Mouse (Mus musculus): ENCODE data around the gene Stpg1.

Gene Stpg1

DNA sequence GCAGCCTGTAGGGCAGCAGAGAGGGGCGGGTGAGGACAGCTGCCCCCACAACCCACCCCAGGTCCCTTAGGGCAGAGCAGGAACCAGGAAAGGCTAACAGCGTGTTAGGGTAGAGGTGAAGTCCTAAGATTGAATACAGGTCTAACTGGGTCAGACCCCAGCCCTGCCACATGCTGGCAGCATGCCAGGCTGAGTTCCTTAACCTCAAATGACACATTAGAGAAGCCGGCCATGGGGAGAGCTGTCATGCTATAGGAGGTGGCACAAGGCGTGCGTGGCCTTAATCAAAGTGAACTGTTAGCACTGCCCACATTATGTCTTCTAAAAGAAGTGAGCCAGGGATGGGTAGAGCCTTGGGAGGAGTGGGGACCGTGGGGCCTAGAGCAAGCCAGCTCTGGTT lies 54.7 kb downstream of the Stpg1 start:
- no peak for DNase-seq (ENCODE audit: low spot score in 2 of 2)

- no peak for DNase-seq (ENCODE audit: low spot score in 2 of 2)
These were observed 69.2 kb downstream of the Stpg1 start for GRCm38 (mm10) chr4:135563794-135564193.

- DNase-seq (ENCODE audit: low spot score in 2 of 2): no peak
These were observed 70.8 kb downstream of the Stpg1 start for GRCm38 (mm10) chr4:135565400-135565799.

DNA sequence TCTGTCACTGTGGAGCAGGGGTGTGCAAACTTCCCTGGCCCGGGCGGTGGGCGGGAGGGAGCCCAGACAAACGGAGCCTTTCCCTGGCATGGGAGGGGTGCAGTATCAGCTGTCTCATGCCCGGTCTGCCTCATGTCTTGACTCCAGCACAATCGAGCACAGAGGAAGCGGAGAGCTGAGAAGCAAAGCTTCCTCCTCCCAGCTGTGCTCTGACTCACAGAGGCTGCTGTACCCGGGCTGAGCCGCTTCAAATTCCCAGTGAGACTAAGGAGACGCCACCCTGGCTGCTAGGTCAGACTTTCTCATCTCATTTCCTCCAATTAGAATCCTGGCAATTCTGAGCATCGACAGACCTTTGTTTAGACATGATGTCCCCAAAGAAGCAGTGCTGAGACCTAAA lies 72.5 kb downstream of the Stpg1 start:
- no peak for DNase-seq (ENCODE audit: low spot score in 2 of 2)

DNA sequence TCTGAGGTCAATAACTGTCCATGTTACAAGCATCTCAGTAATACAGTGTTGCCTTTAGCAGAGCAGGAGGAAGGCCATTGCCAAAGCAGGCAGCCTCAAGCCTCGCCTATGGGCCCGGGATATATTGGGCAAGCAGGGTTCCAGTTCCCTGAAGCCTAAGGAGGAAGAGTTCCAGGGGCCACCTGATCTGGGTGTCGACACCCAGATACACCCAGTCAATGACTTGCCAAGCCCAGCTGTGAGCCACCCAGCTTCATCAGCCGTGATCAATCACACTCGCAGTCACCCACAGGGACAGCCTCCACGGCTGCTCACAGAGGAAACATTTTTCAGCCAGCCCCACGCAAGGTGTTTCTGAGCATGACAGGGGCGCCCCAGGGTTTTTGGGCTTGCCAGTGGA lies 72.9 kb downstream of the Stpg1 start:
- DNase-seq (ENCODE audit: low spot score in 2 of 2): no peak

- DNase-seq (ENCODE audit: low spot score in 2 of 2): no peak
These were observed 74.6 kb downstream of the Stpg1 start for GRCm38 (mm10) chr4:135569201-135569600.

DNA sequence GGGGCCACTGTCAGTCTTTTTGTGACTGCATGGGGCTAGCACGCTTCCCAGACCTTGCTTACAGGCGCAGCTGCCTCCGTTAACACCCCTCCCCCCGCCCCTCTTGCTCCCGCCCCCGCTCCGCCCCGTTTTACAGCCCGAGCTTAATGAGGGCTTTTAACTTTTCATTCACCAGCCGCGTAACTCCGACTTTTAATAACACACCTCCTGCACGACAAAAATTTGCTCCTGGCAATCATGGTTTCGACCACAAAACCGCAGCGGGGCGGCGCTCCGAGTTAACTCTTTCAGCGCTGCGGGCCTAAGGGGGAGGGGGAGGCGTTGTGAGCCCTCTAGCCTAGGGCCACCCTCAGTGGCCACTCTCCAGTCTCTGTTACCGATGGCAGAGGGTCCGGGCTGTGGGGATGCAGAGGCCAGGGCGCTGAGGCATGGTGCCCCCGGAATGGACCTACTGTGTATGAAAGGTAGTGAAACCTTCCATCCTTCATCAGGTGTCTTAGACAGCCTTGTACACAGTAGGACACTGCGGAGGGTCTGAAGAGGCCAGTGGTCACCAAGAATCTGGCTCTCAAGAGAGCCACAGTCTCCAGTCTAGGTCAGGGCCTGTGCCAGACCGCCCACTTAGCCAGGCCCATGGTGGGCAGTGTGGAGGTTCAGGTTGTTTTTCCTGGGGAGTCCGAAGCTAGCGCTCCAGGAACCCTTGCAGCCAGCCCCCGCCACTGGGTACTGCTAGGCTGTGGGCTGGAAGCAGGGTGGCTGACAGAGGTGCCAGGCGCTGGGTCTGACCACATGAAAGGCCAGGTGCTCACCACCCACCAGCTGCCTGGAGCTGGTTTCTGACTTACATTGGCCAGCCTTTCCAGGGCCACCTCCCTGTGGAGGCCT lies 75.8 kb downstream of the Stpg1 start:
- DNase-seq (ENCODE audit: low spot score in 2 of 2): peak in 1 of 2 experiments; percentile 11

GRCm38 (mm10) chr4:135571037-135571550 lies 76.5 kb downstream of the Stpg1 start:
- DNase-seq (ENCODE audit: low spot score in 2 of 2): no peak

- no peak for DNase-seq (ENCODE audit: low spot score in 2 of 2)
These were observed 77.7 kb downstream of the Stpg1 start for GRCm38 (mm10) chr4:135572276-135572675.

DNA sequence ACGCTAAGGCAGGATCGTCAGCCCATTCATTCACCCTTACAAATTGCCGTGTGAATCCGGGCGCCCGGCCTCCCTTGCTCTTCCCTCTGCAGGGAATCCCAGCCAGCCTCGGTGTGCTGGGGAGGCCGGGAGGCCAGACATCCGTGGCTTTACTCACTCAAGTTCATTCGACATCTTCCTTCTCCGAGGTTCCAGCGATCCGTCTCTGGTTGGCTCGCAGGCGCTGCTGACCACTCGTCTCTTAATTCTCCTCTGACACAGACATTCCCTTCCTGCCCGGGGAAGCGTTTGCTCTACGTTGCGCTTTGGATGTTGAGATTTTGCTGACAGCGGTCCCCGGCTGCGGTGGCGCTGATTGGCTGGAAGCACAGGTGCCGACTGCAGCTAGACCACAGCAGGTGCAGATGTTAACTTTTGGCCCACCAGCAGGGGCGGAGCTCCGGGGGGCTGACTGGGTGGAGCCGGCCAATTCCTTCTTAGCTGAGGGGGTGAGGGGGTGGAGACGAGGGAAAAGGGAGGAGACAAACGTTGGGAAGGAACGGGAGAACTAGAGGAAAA lies 78.7 kb downstream of the Stpg1 start, which contains the start of gene Grhl3:
Grhl3 (minus strand) TSS at position 380 of the 558 bp plus-strand sequence.
- DNase-seq (ENCODE audit: low spot score in 2 of 2): no peak

DNA sequence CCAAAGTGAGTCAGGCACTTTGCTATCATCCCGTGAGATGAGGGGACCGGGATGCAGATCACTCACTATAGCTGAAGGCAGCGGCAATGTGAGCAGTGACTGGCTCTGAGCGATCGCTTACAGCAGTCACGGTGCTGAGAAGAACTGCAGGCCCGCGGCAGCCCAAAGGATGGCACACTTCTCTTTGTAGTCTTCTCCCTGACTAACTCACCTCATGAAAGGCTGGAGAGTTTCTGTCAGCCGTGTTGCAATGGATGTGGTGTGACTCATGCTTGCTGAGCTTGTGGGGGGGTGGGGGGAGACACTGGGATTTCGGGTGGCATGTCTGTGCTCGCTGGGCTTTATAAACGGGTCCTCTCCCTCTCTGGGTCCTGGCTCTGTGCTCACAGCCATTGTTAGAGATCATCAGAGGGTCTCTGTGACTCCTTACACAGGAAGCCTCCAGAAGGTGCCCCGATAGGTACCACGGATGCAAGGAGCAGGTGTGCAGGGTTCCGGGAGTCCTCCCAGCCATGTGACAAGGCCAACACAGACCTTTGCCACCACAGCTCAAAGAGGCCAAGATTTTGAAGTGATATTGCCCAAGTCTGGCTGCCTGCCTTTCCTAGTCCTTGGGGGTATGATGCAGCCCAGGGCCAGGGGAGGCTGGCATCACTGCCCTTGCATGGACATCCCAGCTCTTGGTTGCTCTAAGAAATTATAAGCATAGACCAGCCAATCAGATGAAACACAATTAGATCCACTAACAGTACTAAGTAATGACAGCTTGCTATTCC lies 81.0 kb downstream of the Stpg1 start:
- no peak for DNase-seq (ENCODE audit: low spot score in 2 of 2)

DNA sequence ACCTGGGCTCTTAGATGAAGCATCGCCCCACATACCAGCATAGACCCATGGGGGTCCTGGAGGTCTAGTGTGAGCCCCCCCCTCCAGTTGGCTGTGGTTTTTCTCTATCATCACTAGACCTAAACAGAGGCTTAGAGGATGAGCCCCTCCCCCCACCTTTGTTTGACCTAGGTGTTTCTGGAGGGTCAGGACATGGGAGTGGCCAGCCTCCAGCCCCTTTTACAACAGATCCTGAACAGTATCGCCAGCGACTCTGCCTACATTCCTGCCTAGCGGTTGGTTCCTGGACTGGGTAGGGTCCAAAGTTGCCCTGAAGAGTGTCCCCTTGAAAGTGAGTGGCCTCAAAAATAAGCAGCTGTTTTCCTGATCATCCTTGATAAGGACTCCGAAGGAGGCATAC lies 83.9 kb downstream of the Stpg1 start:
- DNase-seq (ENCODE audit: low spot score in 2 of 2): no peak

DNA sequence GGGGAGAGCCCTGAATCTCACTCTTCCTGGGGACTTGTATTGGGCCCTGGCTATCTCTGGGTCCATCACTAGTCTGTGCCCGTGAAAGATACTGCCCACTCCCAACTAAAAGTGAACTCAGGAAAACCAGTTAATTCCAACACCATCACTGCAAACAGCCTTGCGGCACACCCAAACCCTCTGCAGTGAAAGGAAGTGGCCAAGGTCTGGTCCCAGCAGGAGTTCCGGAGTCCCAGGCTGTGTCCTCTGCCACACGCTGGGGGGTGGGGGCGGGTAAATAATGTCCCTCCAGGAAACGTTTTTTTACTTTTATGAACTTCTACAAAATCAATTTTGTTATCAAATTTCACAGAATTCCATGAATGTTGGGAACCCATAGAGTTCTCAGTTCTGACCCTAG lies 85.1 kb downstream of the Stpg1 start:
- DNase-seq (ENCODE audit: low spot score in 2 of 2): no peak

- DNase-seq (ENCODE audit: low spot score in 2 of 2): no peak
These were observed 86.8 kb downstream of the Stpg1 start for GRCm38 (mm10) chr4:135581222-135581910.

DNA sequence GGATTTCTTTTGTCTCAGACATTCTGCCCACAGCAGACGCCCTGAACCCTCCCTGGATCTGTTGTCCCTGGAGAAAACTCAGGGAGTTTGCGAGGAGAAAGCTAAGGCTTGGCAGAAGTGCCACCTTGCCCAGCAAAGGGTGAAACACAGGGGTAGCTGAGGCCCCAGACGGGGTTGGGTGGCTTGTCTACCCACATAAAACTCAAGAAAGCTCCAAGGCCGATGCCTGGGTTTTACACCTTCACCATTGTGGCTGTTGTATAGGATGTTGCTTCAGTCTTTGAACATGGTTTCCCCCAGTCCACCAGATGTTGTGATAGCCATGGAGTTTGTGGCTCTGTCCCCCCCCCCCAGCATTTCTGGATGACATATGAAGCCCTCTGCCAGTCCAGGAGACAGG lies 90.2 kb downstream of the Stpg1 start:
- no peak for DNase-seq (ENCODE audit: low spot score in 2 of 2)

Measured in spleen, postnatal 14 days (tissue).